Mouse (Mus musculus) right cerebral cortex, postnatal 10 days (tissue): ENCODE results near the gene Ctnnd2.
A peak's percentile ranks its signal among the peaks of the same experiment; 100 is the strongest.

Experiments
- DNase-seq, 2 experiments: peaks; one replicate each; pipeline ENCODE4 v3.0.0; 2021; ENCODE audit warnings: low spot score in 2 of 2

The Ctnnd2 gene

GRCm38 (mm10) chr15:30512467-30512866 is 340.1 kb downstream of the Ctnnd2 start:
- no peak for DNase-seq

- DNase-seq: no peak
These were observed 340.7 kb downstream of the Ctnnd2 start for GRCm38 (mm10) chr15:30513122-30513521.

DNA sequence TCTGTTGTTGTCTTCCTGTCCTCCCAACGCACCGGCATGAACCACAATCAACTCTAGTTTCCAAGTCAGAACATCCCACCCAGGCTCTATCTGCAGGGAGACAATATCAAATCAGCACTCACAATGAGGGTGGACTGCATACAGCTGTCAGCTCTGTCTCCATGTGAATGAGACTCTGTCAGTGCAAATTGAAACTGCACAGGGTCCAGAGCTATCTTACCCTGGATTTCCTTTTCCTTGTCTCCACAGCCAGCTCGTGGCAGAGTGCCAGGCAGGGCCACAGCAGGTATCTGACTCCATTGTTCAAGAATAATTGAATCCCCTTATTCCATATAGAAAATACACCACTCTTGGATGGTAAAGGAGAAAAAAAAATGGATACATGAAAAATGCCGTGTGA is 343.0 kb downstream of the Ctnnd2 start:
- peak in 1 of 2 experiments; percentile 28 for DNase-seq

- DNase-seq: no peak
These were observed 369.1 kb downstream of the Ctnnd2 start for GRCm38 (mm10) chr15:30541459-30541858.

- no peak for DNase-seq
These were observed 375.9 kb downstream of the Ctnnd2 start for GRCm38 (mm10) chr15:30548263-30548662.

GRCm38 (mm10) chr15:30550956-30551355 is 378.6 kb downstream of the Ctnnd2 start:
- DNase-seq: no peak

DNA sequence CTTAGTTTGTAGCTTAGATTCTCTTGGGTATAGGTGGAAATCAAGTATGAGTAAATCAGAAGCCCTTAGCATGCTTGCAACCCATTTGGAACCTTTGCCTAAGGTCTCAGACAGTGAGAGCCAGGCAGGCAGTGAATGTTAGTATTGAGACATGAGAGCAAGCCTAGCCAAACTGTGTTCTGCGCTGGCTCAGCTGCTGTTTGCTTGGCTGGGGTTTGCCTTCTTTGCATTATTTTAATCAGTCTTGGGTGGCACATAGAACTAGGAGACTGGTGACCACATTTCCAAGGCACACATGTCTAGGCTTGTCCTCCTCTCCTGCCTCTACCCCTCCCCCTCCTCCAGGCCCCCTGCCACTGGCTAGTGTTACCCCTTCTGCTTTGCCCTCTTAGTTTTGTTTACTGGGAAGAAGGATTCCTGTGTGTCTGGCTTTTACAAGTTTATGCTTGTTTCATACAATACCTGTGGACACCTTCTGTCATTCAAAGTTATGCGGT is 381.6 kb downstream of the Ctnnd2 start:
- DNase-seq: no peak

DNA sequence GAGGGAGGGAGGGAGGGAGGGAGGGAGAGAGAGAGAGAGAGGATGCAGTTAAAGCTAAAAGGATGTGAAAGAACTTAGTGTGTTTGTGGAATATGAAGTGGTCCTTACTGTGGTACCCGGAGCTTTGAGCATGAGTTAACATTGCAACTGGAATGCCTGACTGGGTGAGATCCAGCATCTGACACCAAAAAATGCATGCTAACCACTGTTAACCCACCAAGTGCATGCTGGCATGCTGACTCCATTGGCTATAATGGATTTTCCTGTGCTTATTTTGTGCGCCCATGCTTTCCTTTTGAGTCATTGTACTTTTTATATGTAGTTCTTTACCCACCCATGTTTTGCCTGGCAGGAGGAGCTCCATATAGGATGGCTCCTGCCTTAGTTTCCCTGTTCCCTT is 383.4 kb downstream of the Ctnnd2 start:
- DNase-seq: no peak

GRCm38 (mm10) chr15:30562375-30562774 is 390.0 kb downstream of the Ctnnd2 start:
- DNase-seq: no peak

- DNase-seq: no peak
These were observed 392.2 kb downstream of the Ctnnd2 start for GRCm38 (mm10) chr15:30564594-30564993.

GRCm38 (mm10) chr15:30570254-30570800 is 397.9 kb downstream of the Ctnnd2 start:
- DNase-seq: no peak

DNA sequence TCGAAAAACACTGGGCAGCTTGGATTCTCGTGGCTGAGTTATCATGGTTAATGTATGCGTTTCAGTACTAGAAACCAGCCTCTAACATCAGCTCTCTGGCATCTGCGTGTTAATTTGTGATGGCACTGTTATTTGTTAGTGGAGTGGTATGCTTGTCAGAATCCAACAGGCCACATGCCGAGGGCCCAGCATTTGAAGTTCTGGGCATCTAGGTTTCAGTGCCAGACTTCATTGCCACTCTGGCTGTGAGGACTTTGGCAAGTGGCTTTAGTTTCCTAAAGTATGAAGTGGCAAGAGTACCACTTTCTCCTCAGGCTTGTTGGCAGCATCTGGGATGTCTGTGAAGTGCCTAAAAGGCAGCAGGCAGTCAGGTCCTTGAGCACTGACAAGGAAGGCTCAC is 415.1 kb downstream of the Ctnnd2 start:
- DNase-seq: peak in 1 of 2 experiments; percentile 28

DNA sequence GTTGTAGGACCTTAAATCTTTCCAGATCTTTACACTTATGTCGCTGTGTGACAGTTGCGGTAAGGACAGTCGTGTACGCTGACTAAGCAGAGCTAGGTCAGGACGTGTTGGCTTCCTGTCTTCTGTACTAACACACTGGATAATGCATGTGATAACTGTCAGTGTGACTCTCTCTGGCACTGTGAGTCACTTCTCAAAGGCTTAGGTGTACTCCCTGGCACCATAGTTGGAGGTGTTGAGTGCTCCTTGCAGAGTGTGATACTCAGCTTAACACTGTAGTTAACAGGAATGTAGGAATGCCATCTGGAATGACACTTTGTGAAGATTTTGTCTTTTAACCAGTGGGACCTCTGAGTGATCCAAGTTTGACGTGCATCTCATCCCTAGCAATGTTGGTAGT is 418.5 kb downstream of the Ctnnd2 start:
- DNase-seq: peak in 1 of 2 experiments; percentile 30

- DNase-seq: peak in 1 of 2 experiments; percentile 16
These were observed 423.1 kb downstream of the Ctnnd2 start for GRCm38 (mm10) chr15:30595507-30595906.

GRCm38 (mm10) chr15:30610613-30611012 is 438.2 kb downstream of the Ctnnd2 start:
- no peak for DNase-seq

DNA sequence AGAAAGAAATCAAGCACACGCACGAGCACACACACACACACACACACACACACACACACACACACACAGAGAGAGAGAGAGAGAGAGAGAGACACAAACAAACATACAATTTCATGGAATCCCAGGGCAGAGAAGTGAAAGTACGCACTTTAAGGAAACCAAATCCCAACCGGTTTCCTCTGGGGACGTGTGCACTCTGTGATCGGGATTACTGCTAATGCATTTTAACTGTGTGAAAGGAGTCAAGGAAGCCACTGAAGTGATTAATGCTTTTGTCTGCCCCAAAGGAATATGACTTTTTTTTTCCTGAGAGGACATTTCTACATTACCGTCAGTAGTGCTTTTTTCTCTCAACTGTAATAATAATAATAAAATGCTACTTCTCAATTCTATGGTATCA is 443.1 kb downstream of the Ctnnd2 start:
- DNase-seq: no peak

GRCm38 (mm10) chr15:30616861-30617260 is 444.5 kb downstream of the Ctnnd2 start:
- DNase-seq: no peak

- DNase-seq: no peak
These were observed 445.5 kb downstream of the Ctnnd2 start for GRCm38 (mm10) chr15:30617932-30618331.

GRCm38 (mm10) chr15:30628524-30628923 is 456.1 kb downstream of the Ctnnd2 start:
- DNase-seq: no peak

DNA sequence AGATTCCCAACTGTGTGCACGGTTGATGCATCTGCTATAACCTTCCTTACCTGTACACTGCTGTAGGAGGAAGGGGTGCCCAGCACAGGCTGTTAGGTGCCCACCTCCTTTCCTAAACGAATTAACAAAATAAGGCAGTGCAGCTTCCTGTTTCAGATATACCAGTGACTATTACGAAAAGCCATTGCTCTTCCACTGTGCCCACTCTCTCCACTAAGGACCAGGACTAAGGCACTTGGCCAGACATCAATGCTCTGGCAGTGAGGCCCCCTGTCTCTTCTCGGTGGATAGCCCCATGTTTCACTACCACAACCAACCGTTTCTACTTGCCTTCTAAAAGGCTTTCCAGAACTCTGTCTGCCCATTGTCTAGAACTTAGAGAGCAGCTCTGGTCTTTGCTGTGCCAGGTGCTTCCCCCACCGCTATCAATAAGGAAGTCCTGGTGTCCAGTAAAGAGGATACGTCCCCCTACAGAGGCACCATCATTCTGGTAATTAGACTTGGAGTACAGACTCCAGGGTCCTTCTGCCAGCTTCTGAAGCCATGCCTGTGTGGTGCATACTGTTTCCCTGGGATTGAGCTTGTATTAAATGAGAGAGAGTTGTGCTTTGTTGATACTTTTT is 459.8 kb downstream of the Ctnnd2 start:
- no peak for DNase-seq

DNA sequence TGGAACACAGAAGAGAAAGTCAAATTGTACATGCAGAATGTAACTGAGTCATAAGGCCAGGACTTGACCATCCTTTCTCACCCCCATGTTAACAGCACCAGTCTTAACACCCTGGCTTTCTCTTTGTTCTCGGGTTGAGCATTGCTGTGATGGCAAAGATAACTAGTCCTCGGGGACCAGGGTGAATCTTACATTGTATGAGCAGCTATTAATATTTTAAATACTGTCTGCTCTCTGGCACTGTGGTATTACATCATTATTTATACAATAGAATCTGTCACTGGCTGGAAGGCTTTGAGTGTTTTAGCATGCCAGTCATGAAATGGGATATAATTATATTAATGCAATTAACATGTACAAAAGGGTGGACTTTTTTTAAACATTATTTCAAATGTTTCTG is 461.5 kb downstream of the Ctnnd2 start:
- no peak for DNase-seq

DNA sequence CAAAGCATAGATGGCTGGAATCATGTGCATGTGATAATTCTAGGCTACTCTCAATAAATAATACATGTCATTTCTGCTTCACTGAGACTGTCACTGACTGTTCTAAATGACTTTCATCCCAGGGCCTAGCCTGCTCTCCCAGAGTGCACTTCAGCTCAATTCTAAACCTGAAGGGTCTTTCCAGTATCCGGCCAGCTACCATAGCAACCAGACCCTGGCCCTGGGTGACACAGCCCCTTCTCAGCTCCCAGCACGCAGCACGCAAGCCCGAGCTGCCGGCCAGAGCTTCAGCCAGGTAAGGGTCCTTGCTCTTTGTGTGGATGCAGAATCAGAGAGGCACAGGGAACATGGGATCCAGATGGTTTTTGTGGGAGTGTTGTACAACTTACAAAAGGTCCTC is 462.1 kb downstream of the Ctnnd2 start:
- DNase-seq: no peak

- DNase-seq: no peak
These were observed 468.3 kb downstream of the Ctnnd2 start for GRCm38 (mm10) chr15:30640651-30641050.

DNA sequence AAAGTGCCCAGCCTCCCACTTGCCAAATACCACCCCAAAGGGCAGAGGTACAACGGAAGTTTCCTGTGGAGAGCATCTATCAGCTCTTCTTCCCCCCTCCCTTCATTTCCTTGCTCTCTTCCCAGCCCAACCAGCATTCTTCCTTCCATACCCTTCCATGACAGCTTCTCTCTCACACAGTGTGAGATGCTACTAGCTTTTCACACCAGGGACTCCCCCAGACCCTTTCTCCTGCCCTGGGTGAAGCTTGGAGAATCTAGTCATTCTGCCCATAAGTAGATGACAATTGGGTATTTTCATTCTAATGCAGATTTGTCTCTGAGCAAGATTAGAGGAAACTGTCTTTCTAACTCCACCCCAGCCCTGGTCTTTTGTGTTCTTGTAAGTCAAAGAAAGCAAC is 473.3 kb downstream of the Ctnnd2 start:
- DNase-seq: no peak
